Mouse (Mus musculus): ENCODE measurements around the gene Zfp280d. TPM values are rescaled to one million over a fixed set of nuclear protein-coding genes. Genes with fewer than 3 reads are reported as not detected.

Zfp280d gene
- polyA plus RNA-seq, 1 experiment = 4.2 TPM

DNA sequence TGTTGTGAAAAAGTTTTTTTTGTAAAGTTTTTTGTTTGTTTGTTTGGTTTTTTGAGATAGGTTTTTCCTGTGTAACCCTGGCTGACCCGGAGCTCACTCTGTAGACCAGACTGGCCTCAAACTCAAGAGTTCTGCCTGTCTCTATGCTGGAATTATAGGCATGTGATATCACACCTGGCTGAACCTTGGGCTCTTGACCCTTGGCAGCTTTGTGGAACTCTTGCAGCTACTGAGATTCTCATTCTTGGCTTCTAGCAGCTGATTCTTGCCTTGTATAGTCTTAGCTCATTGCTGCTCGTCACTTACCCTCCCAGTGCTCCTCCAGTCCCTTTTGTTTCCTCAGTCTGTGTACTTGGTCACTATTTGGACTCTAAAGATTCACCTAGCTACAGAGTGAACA is 13.6 kb downstream of the Zfp280d start:
- peaks cover 86% of the 10 kb centered on the region for H3K79me2 ChIP-seq (ENCODE audit: control insufficient read depth, insufficient read depth)
- H3K27me3 ChIP-seq (ENCODE audit: control insufficient read depth, insufficient read depth, insufficient read length) = no peaks in the 10 kb centered on the region
- TF ChIP-seq CEBPB (IDR thresholded peaks at IDR 0.05; ENCODE audit: insufficient read depth, poor library complexity, severe bottlenecking) (no peak), POLR2AphosphoS2 (IDR thresholded peaks at IDR 0.05; ENCODE audit: insufficient read length, low read depth) (no peak), USF1 (IDR thresholded peaks at IDR 0.05; ENCODE audit: low read depth) (no peak), SRF (IDR thresholded peaks at IDR 0.05; ENCODE audit: control insufficient read depth, insufficient read length, low read depth) (no peak), POLR2A (IDR thresholded peaks at IDR 0.05; ENCODE audit: insufficient read length, low read depth) (no peak), E2F4 (IDR thresholded peaks at IDR 0.05; ENCODE audit: insufficient read depth) (no peak), MYOD1 (IDR thresholded peaks at IDR 0.05; ENCODE audit: control insufficient read depth in 1 of 3, insufficient read length in 2 of 3, low read depth in 2 of 3) (no peak), TCF3 (IDR thresholded peaks at IDR 0.05; ENCODE audit: insufficient read length, low read depth) (no peak), REST (IDR thresholded peaks at IDR 0.05; ENCODE audit: insufficient read depth, insufficient read length) (no peak), MAX (IDR thresholded peaks at IDR 0.05; ENCODE audit: low read depth) (no peak), TCF12 (IDR thresholded peaks at IDR 0.05; ENCODE audit: insufficient read depth, poor library complexity, severe bottlenecking) (no peak), MYOG (IDR thresholded peaks at IDR 0.05; ENCODE audit: control insufficient read depth in 1 of 3, insufficient read depth in 1 of 3, insufficient read length in 2 of 3, low read depth in 2 of 3) (no peak)
- H3ac ChIP-seq (ENCODE audit: control insufficient read depth, insufficient read length) = no peak overlapping the region
- H3K4me3 ChIP-seq = no peak overlapping the region
- H3K4me2 ChIP-seq (ENCODE audit: low read depth) = peak overlapping the region; percentile 8
- H3K36me3 ChIP-seq (ENCODE audit: control insufficient read depth, insufficient read depth) = no peaks in the 10 kb centered on the region

- H3ac ChIP-seq (ENCODE audit: control insufficient read depth, insufficient read length) = no peak overlapping the region
- H3K4me3 ChIP-seq = no peak overlapping the region
- no peak overlapping the region for H3K4me2 ChIP-seq (ENCODE audit: low read depth)
- H3K79me2 ChIP-seq (ENCODE audit: control insufficient read depth, insufficient read depth) = peaks cover 86% of the 10 kb centered on the region
- no peak for TF ChIP-seq MAX (IDR thresholded peaks at IDR 0.05; ENCODE audit: low read depth)
- TF ChIP-seq POLR2AphosphoS2 (IDR thresholded peaks at IDR 0.05; ENCODE audit: insufficient read length, low read depth) = no peak
- no peak for TF ChIP-seq POLR2A (IDR thresholded peaks at IDR 0.05; ENCODE audit: insufficient read length, low read depth)
- TF ChIP-seq REST (IDR thresholded peaks at IDR 0.05; ENCODE audit: insufficient read depth, insufficient read length) = no peak
- no peak for TF ChIP-seq TCF3 (IDR thresholded peaks at IDR 0.05; ENCODE audit: insufficient read length, low read depth)
- H3K36me3 ChIP-seq (ENCODE audit: control insufficient read depth, insufficient read depth) = no peaks in the 10 kb centered on the region
- no peaks in the 10 kb centered on the region for H3K27me3 ChIP-seq (ENCODE audit: control insufficient read depth, insufficient read depth, insufficient read length)
Observed at GRCm38 (mm10) chr9:72289094-72289493, 14.4 kb downstream of the Zfp280d start.

- no peak for TF ChIP-seq MYOG (IDR thresholded peaks at IDR 0.05; ENCODE audit: control insufficient read depth in 1 of 3, insufficient read depth in 1 of 3, insufficient read length in 2 of 3, low read depth in 2 of 3)
- no peak for TF ChIP-seq MYOD1 (IDR thresholded peaks at IDR 0.05; ENCODE audit: control insufficient read depth in 1 of 3, insufficient read length in 2 of 3, low read depth in 2 of 3)
- peaks cover 84% of the 10 kb centered on the region for H3K79me2 ChIP-seq (ENCODE audit: control insufficient read depth, insufficient read depth)
- H3K36me3 ChIP-seq (ENCODE audit: control insufficient read depth, insufficient read depth) = peaks cover 6% of the 10 kb centered on the region
- H3ac ChIP-seq (ENCODE audit: control insufficient read depth, insufficient read length) = no peak overlapping the region
- no peaks in the 10 kb centered on the region for H3K27me3 ChIP-seq (ENCODE audit: control insufficient read depth, insufficient read depth, insufficient read length)
- H3K4me2 ChIP-seq (ENCODE audit: low read depth) = no peak overlapping the region
- no peak overlapping the region for H3K4me3 ChIP-seq
Observed at GRCm38 (mm10) chr9:72294076-72294475, 19.4 kb downstream of the Zfp280d start.

- Histone ChIP-seq H3K4me2 (ENCODE audit: low read depth) (no peak overlapping the region), H3K27me3 (ENCODE audit: control insufficient read depth, insufficient read depth, insufficient read length) (no peaks in the 10 kb centered on the region), H3K36me3 (ENCODE audit: control insufficient read depth, insufficient read depth) (peaks cover 59% of the 10 kb centered on the region), H3K79me2 (ENCODE audit: control insufficient read depth, insufficient read depth) (no peaks in the 10 kb centered on the region), H3ac (ENCODE audit: control insufficient read depth, insufficient read length) (no peak overlapping the region), H3K4me3 (no peak overlapping the region)
- TF ChIP-seq POLR2AphosphoS2 (IDR thresholded peaks at IDR 0.05; ENCODE audit: insufficient read length, low read depth) = no peak
Observed at GRCm38 (mm10) chr9:72309765-72310164, 35.1 kb downstream of the Zfp280d start.

GRCm38 (mm10) chr9:72333221-72333620 is 58.6 kb downstream of the Zfp280d start:
- Histone ChIP-seq H3ac (ENCODE audit: control insufficient read depth, insufficient read length) (no peak overlapping the region), H3K36me3 (ENCODE audit: control insufficient read depth, insufficient read depth) (peaks cover 47% of the 10 kb centered on the region), H3K27me3 (ENCODE audit: control insufficient read depth, insufficient read depth, insufficient read length) (no peaks in the 10 kb centered on the region), H3K79me2 (ENCODE audit: control insufficient read depth, insufficient read depth) (no peaks in the 10 kb centered on the region), H3K4me3 (no peak overlapping the region), H3K4me2 (ENCODE audit: low read depth) (no peak overlapping the region)
- TF ChIP-seq USF1 (IDR thresholded peaks at IDR 0.05; ENCODE audit: low read depth) (no peak), MYOD1 (IDR thresholded peaks at IDR 0.05; ENCODE audit: control insufficient read depth in 1 of 3, insufficient read length in 2 of 3, low read depth in 2 of 3) (no peak), E2F4 (IDR thresholded peaks at IDR 0.05; ENCODE audit: insufficient read depth) (no peak), CEBPB (IDR thresholded peaks at IDR 0.05; ENCODE audit: insufficient read depth, poor library complexity, severe bottlenecking) (no peak), POLR2A (IDR thresholded peaks at IDR 0.05; ENCODE audit: insufficient read length, low read depth) (no peak), TCF3 (IDR thresholded peaks at IDR 0.05; ENCODE audit: insufficient read length, low read depth) (no peak), MYOG (IDR thresholded peaks at IDR 0.05; ENCODE audit: control insufficient read depth in 1 of 3, insufficient read depth in 1 of 3, insufficient read length in 2 of 3, low read depth in 2 of 3) (no peak), REST (IDR thresholded peaks at IDR 0.05; ENCODE audit: insufficient read depth, insufficient read length) (no peak), MAX (IDR thresholded peaks at IDR 0.05; ENCODE audit: low read depth) (no peak), POLR2AphosphoS2 (IDR thresholded peaks at IDR 0.05; ENCODE audit: insufficient read length, low read depth) (no peak), SRF (IDR thresholded peaks at IDR 0.05; ENCODE audit: control insufficient read depth, insufficient read length, low read depth) (no peak), TCF12 (IDR thresholded peaks at IDR 0.05; ENCODE audit: insufficient read depth, poor library complexity, severe bottlenecking) (no peak)

Measured in myocyte (in vitro differentiated cells).